Mouse (Mus musculus) kidney, adult 9 months (tissue): ENCODE results near the gene Cela1.

ENCODE experiments used
- DNase-seq: peaks from one replicate; pipeline ENCODE4 v3.0.0; 2022

Gene Cela1

GRCm38 (mm10) chr15:100703913-100704312 lies 16.2 kb upstream of the Cela1 start:
- DNase-seq: no peak

- DNase-seq: no peak
Observed at GRCm38 (mm10) chr15:100701856-100702255, 14.1 kb upstream of the Cela1 start.

GRCm38 (mm10) chr15:100701108-100701507 lies 13.4 kb upstream of the Cela1 start:
- DNase-seq: no peak

GRCm38 (mm10) chr15:100700424-100700823 lies 12.7 kb upstream of the Cela1 start:
- no peak for DNase-seq

- DNase-seq: no peak
Observed at GRCm38 (mm10) chr15:100699386-100699785, 11.7 kb upstream of the Cela1 start.

GRCm38 (mm10) chr15:100698078-100698477 lies 10.4 kb upstream of the Cela1 start:
- DNase-seq: peak; percentile 54

- no peak for DNase-seq
Observed at GRCm38 (mm10) chr15:100694406-100694805, 6.7 kb upstream of the Cela1 start.

GRCm38 (mm10) chr15:100691990-100692389 lies 4.3 kb upstream of the Cela1 start:
- DNase-seq: no peak

GRCm38 (mm10) chr15:100686989-100687388 lies 732 bp downstream of the Cela1 start:
- DNase-seq: no peak

- no peak for DNase-seq
Observed at GRCm38 (mm10) chr15:100686434-100686833, 1.3 kb downstream of the Cela1 start.

GRCm38 (mm10) chr15:100685849-100686248 lies 1.9 kb downstream of the Cela1 start:
- no peak for DNase-seq

- no peak for DNase-seq
Observed at GRCm38 (mm10) chr15:100685255-100685654, 2.5 kb downstream of the Cela1 start.

GRCm38 (mm10) chr15:100684450-100684849 lies 3.3 kb downstream of the Cela1 start:
- DNase-seq: no peak

GRCm38 (mm10) chr15:100683041-100683440 lies 4.7 kb downstream of the Cela1 start:
- peak; percentile 91 for DNase-seq

- DNase-seq: peak; percentile 75
Observed at GRCm38 (mm10) chr15:100681770-100682169, 6.0 kb downstream of the Cela1 start.

- DNase-seq: peak; percentile 41
Observed at GRCm38 (mm10) chr15:100680381-100680780, 7.3 kb downstream of the Cela1 start.

- DNase-seq: peak; percentile 93
Observed at GRCm38 (mm10) chr15:100679005-100679404, 8.7 kb downstream of the Cela1 start.

GRCm38 (mm10) chr15:100678581-100678980 lies 9.1 kb downstream of the Cela1 start:
- DNase-seq: peak; percentile 91

- DNase-seq: no peak
Observed at GRCm38 (mm10) chr15:100677675-100678074, 10.0 kb downstream of the Cela1 start.

- no peak for DNase-seq
Observed at GRCm38 (mm10) chr15:100676521-100676920, 11.2 kb downstream of the Cela1 start.

- DNase-seq: no peak
Observed at GRCm38 (mm10) chr15:100675486-100675885, 12.2 kb downstream of the Cela1 start.

- DNase-seq: no peak
Observed at GRCm38 (mm10) chr15:100674566-100674965, 13.2 kb downstream of the Cela1 start.

GRCm38 (mm10) chr15:100673585-100674391 lies 13.9 kb downstream of the Cela1 start:
- no peak for DNase-seq

- no peak for DNase-seq
Observed at GRCm38 (mm10) chr15:100670833-100671232, 16.9 kb downstream of the Cela1 start.

GRCm38 (mm10) chr15:100670004-100670403 lies 17.7 kb downstream of the Cela1 start:
- DNase-seq: no peak
